Mouse (Mus musculus) forebrain, embryonic 12.5 days (tissue): ENCODE data around the gene Ube2j2. TPM values are rescaled to one million over a fixed set of nuclear protein-coding genes. Genes with fewer than 3 reads are reported as not detected.
A peak's percentile ranks its signal among the peaks of the same experiment; 100 is the strongest.

Experiments
- ATAC-seq: fragments of 200-750 bp; cut with Nextera tagmentation; 2 replicates; pipeline ENCODE4 v1.8.0; 2017; ENCODE audit warnings: moderate TSS enrichment; ENCODE audit not compliant: low FRiP score
- H3K27ac ChIP-seq: fragments of 300-500 bp; sonication (generic); 2 replicates; pipeline ENCODE4 v1.5.1; 2016; ENCODE audit warnings: mild to moderate bottlenecking
- H3K27me3 ChIP-seq: fragments of 300-500 bp; sonication (generic); 2 replicates; pipeline ENCODE4 v1.6.1; 2016; ENCODE audit warnings: mild to moderate bottlenecking
- H3K36me3 ChIP-seq: fragments of 300-500 bp; sonication (generic); replicated peaks from 2 replicates; pipeline ENCODE4 v1.6.1; 2016; ENCODE audit warnings: mild to moderate bottlenecking
- H3K4me1 ChIP-seq: fragments of 300-500 bp; sonication (generic); 2 replicates; pipeline ENCODE4 v1.6.1; 2016
- H3K4me2 ChIP-seq: fragments of 300-500 bp; sonication (generic); 2 replicates; pipeline ENCODE4 v1.6.1; 2016; ENCODE audit warnings: mild to moderate bottlenecking, moderate library complexity
- H3K4me3 ChIP-seq: fragments of 300-500 bp; sonication (generic); replicated peaks from 2 replicates; pipeline ENCODE4 v1.5.1; 2016; ENCODE audit warnings: mild to moderate bottlenecking
- H3K9ac ChIP-seq: fragments of 300-500 bp; sonication (generic); 2 replicates; pipeline ENCODE4 v1.6.1; 2016; ENCODE audit warnings: mild to moderate bottlenecking
- H3K9me3 ChIP-seq: fragments of 300-500 bp; sonication (generic); 2 replicates; pipeline ENCODE4 v1.6.1; 2016
- WGBS: fragments of 180-500 bp; shearing (Covaris S2); methylation state at CpG from one replicate; pipeline ENCODE4 v1.1.7; 2016; 5-methylcytosine and 5-hydroxymethylcytosine counted together
- polyA plus RNA-seq: library from polyadenylated mRNA; unstranded; fragments of >200 nt; fragmentation: Nextera tagmentation; extraction: Ambion mirVana; gene quantifications from 2 replicates; pipeline ENCODE4 v1.2.1, GENCODE M21; 2016

The Ube2j2 gene
- polyA plus RNA-seq, 1 experiment from 2014 or later, result 159 TPM

DNA sequence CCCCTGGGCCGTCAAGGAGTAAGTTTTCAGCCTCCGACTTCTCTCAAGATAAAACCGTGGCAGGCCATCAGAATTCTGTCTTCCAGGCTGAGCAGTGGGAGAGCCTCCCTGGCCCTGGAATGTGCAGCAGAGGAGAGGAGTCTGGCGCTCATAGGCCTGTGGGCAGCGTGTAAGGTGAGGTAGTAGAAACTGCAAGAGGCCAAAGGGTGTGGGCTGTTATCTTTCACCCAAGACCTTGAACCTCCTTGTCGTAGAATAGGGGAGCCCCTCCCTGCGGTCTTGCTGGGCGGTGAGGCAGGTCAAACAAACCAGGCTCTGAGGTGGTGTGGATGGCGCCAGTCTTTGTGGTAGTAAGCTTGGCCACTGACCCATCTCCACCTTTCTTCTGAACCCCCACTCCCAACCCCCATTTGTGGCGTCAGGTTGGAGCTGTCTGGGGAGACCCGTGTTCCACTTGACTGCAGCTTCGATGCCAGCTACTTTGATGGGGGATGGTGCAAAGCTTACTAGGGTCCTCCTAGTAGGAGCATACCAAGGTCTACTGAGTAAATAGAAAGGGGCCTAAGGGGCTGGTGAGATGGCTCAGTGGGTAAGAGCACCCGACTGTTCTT is 25.5 kb downstream of the Ube2j2 start:
- H3K27ac ChIP-seq, result no peak overlapping the region
- no peak overlapping the region for H3K9ac ChIP-seq
- H3K4me3 ChIP-seq, result no peak overlapping the region
- WGBS, result 89% methylated on average over 13 of the region's 13 CpGs
- no peaks in the 10 kb centered on the region for H3K27me3 ChIP-seq
- H3K9me3 ChIP-seq, result no peaks in the 10 kb centered on the region
- H3K36me3 ChIP-seq, result peaks cover 17% of the 10 kb centered on the region
- ATAC-seq, result no peak
- no peaks in the 10 kb centered on the region; the same call in 1 of the 2 replicates for H3K4me1 ChIP-seq
- H3K4me2 ChIP-seq, result no peak overlapping the region

DNA sequence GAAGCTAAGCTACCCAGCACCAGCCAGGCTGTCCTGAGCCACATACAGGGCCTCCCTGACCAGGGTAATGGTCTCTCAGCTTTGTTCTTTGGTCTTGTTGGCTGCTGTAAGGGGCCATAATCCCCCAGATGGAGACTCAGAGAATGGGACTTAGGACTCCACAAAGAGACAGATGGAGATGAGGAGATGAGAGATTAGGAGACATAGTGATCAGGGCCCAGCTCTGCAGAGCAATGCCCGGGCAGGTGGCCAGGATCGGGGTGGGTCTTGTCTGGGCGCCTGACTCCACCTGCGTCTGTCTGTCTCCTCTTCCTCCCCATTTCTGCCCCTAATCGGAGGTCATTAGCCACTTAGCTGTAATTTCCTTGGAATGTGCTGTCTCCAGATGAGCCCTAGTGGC is 26.7 kb downstream of the Ube2j2 start:
- WGBS, result 79% methylated on average over 5 of the region's 5 CpGs
- ATAC-seq, result no peak
- no peak overlapping the region for H3K9ac ChIP-seq

DNA sequence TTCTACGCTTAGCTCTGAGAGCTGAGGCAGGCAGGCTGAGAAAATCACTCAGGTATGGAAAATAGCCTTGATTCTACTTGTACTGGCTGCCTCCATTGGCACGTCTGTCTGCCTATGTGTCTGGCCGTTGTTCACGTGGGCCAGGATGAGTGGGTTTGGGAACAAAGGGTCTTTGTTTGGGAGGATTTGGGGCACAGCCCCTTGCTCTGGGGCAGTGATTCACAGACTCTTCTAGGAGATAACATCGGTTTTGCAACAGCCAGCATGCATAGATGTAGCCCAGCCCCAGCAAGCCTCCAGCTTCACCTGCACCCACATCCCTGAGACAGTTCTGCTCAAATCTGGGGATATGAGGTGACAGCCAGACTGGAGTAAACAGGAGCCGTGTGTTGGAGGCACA is 29.0 kb downstream of the Ube2j2 start:
- no peak overlapping the region for H3K9ac ChIP-seq
- WGBS, result 48% methylated on average over 6 of the region's 6 CpGs
- no peaks in the 10 kb centered on the region for H3K27me3 ChIP-seq
- no peaks in the 10 kb centered on the region; the same call in 1 of the 2 replicates for H3K4me1 ChIP-seq
- no peaks in the 10 kb centered on the region for H3K9me3 ChIP-seq
- H3K27ac ChIP-seq, result no peak overlapping the region
- no peak overlapping the region for H3K4me2 ChIP-seq
- H3K4me3 ChIP-seq, result no peak overlapping the region
- no peak for ATAC-seq
- H3K36me3 ChIP-seq, result no peaks in the 10 kb centered on the region

More for the DNA sequence above, 26.7 kb downstream of the Ube2j2 start:
- H3K36me3 ChIP-seq, result peaks cover 9% of the 10 kb centered on the region
- no peak overlapping the region for H3K4me2 ChIP-seq
- H3K27me3 ChIP-seq, result no peaks in the 10 kb centered on the region
- H3K9me3 ChIP-seq, result no peaks in the 10 kb centered on the region
- H3K4me1 ChIP-seq, result no peaks in the 10 kb centered on the region; the same call in 1 of the 2 replicates
- H3K4me3 ChIP-seq, result no peak overlapping the region
- H3K27ac ChIP-seq, result no peak overlapping the region

DNA sequence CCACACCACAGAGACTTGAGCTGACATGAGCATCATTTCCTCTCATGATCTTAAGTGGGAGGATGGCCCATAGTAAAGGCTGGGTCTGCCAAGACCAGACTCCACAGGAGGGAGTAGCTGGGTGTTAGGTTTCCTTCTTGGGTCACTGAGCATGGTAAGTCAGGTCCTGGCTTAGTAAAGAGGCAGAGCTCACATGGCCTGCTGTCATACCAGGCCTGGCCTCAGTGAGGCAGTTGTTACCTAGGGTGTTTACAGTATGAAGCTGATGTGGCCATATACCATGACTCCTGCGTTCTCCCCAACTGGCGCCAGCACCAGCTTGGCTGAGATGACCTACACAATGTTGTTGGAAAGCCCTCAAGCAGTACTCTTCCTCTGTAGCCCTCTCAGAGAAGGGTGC is 29.6 kb downstream of the Ube2j2 start:
- H3K4me2 ChIP-seq, result no peak overlapping the region
- H3K4me1 ChIP-seq, result no peaks in the 10 kb centered on the region; the same call in 1 of the 2 replicates
- no peaks in the 10 kb centered on the region for H3K9me3 ChIP-seq
- H3K27ac ChIP-seq, result no peak overlapping the region
- 91% methylated on average over 2 of the region's 2 CpGs for WGBS
- H3K4me3 ChIP-seq, result no peak overlapping the region
- H3K9ac ChIP-seq, result no peak overlapping the region
- H3K27me3 ChIP-seq, result no peaks in the 10 kb centered on the region
- no peaks in the 10 kb centered on the region for H3K36me3 ChIP-seq
- no peak for ATAC-seq

DNA sequence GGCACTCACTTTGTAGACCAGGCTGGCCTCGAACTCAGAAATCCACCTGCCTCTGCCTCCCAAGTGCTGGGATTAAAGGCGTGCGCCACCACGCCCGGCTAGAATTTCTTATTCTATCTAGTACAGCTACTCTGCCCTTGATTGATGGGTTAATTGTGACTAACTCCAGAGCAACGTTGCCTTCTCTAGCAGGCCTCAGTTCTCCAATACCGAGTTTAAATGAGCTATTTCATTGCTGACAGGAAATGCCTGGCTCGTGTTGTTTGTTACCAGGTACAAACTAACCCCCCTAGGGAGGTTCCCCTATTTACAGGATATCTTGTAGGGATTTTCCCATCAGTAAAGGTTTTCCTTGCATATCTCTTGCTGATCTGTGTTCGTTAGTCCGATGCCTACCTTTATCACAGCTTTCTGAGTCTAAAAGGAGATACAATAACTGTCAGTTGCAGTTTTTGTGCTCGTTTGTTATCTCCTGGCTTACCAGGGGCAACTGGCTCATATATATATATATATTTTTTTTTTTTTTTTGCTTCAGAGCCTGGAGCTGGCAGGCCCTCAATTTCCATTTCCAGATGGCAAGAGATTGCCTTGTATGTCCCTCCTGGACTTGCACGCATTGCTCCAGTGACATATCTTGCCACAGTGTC is 37.9 kb downstream of the Ube2j2 start:
- H3K9ac ChIP-seq, result no peak overlapping the region
- no peak overlapping the region for H3K4me2 ChIP-seq
- no peak for ATAC-seq
- H3K36me3 ChIP-seq, result no peaks in the 10 kb centered on the region
- H3K9me3 ChIP-seq, result no peaks in the 10 kb centered on the region
- H3K4me3 ChIP-seq, result no peak overlapping the region
- peaks cover 9% of the 10 kb centered on the region for H3K4me1 ChIP-seq
- H3K27ac ChIP-seq, result no peak overlapping the region
- WGBS, result 83% methylated on average over 12 of the region's 12 CpGs
- no peaks in the 10 kb centered on the region for H3K27me3 ChIP-seq

DNA sequence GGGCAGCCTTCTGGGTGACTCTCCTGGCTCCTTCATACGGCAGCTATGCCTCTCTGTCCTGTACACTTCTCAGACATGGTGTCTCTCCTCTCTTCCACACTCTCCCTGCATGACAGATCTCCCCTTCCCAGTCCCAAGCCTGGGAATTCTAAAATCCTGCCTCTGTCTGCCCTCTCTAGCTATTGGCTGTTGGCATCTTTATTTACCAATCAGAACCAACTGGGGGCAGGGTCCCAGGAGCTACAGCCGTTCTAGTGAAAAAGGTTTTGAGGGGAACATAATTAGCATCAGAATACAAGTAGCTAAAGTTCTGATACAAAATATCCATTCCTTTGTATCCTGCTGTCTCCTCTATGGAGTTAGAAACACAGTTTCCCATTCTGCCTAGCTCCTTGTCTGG is 40.2 kb downstream of the Ube2j2 start:
- ATAC-seq, result no peak
- peak overlapping the region; percentile 17; the same call in 1 of the 2 replicates for H3K4me2 ChIP-seq
- 15% methylated on average over 2 of the region's 2 CpGs for WGBS

DNA sequence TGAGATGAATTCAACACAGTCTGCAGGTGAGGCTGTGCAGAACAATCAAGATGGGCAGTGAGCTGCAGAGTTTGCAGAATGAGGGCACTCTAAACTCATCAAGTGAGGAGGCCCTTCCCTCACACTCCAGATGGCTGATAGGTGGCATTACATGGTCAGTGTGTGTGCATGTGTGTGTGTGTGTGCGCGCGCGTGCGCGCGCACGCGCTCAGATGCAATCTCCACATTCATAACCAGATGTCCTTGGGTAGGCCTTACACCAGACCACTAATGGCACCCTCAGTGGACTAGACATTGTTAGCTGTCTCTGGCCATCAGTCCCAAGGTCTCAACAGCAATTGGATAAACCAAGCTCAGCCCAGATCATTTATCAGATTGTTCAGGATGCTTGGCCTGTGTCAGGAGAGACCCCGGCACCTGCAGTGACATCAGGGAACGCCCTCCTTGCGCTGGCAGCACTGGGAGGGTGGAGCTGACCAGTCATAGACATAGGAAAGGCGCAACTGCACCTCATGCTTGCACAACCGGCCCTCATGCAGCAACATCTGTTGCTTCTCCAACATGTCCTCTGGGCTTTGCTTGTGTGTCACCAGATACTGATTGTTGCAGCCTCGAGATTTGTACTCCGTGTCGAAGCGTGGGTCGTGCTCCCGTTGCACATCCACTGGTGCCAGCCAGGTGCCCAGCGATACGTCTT is 47.7 kb downstream of the Ube2j2 start:
- WGBS, result 89% methylated on average over 22 of the region's 22 CpGs
- peak overlapping the region; percentile 96 for H3K4me2 ChIP-seq
- H3K9ac ChIP-seq, result peak overlapping the region; percentile 69
- no peaks in the 10 kb centered on the region for H3K9me3 ChIP-seq
- no peak for ATAC-seq
- peaks cover 13% of the 10 kb centered on the region for H3K36me3 ChIP-seq
- H3K4me1 ChIP-seq, result peaks cover 26% of the 10 kb centered on the region
- 0 out of 2 replicates have a peak overlapping the region, but pooled peaks have one; percentile 95 for H3K27ac ChIP-seq
- peak overlapping the region; percentile 73 for H3K4me3 ChIP-seq
- H3K27me3 ChIP-seq, result no peaks in the 10 kb centered on the region

More for the DNA sequence above, 40.2 kb downstream of the Ube2j2 start:
- Histone ChIP-seq H3K27me3 (no peaks in the 10 kb centered on the region), H3K4me1 (peaks cover 9% of the 10 kb centered on the region), H3K27ac (no peak overlapping the region), H3K4me3 (no peak overlapping the region), H3K9me3 (no peaks in the 10 kb centered on the region), H3K36me3 (no peaks in the 10 kb centered on the region), H3K9ac (no peak overlapping the region)

DNA sequence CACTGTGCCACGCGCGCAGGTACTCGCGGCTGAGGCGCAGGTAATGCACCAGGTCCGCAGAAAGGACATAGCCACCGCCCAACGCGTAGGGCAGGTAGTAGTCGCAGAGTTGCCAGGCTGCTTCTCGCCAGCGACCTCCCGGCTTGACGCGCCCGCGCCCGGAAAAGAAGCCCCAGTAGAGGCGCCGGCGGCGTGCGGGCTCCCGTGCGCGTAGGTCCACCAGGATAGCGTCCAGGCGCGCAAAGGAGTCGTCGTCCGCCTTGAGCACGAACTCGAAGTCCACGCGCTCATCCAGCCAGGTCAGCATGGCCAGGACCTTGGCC is 48.2 kb downstream of the Ube2j2 start:
- no peaks in the 10 kb centered on the region for H3K27me3 ChIP-seq
- no peak; the same call in none of the 2 replicates for ATAC-seq
- no peaks in the 10 kb centered on the region for H3K9me3 ChIP-seq
- H3K9ac ChIP-seq, result peak overlapping the region; percentile 69
- peaks cover 18% of the 10 kb centered on the region for H3K36me3 ChIP-seq
- 34% methylated on average over 37 of the region's 37 CpGs for WGBS
- H3K4me1 ChIP-seq, result peaks cover 26% of the 10 kb centered on the region
- H3K4me3 ChIP-seq, result peak overlapping the region; percentile 73
- H3K4me2 ChIP-seq, result peak overlapping the region; percentile 96
- peak overlapping the region; percentile 95 for H3K27ac ChIP-seq

DNA sequence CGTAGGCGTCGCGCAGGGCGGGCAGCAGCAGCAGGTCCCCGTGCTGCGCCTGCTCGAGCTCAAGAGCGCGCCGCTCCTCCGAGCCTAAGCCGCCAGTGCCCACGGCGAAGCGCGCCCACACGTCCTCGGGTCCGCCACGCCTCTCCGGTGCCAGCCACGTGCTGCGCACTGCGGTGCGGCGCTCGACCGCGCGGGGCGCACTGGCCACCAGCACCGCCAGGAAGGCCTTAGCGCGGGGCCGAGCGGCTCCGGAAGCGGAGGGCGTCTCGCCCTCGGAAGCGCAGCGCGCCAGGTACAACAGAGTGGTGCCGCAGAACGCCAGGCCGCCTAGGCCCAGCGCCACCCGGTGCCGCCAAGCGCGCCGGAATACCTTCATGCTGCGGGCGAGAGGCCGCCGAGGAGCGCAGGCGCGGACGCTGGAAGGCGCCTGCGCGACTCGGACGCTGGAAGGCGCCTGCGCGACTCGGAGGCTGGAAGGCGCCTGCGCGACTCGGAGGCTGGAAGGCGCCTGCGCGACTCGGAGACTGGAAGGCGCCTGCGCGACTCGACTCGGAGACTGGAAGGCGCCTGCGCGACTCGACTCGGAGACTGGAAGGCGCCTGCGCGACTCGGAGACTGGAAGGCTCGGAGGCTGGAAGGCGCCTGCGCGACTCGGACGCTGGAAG is 48.7 kb downstream of the Ube2j2 start, which contains the start of the genes B3galt6 and Sdf4:
Gene B3galt6 (minus strand): TSS at position 409 of the 665 bp plus-strand sequence.
Gene Sdf4 (plus strand): TSS at position 632 of the 665 bp plus-strand sequence.
- Histone ChIP-seq H3K9ac (peak within 1 kb of the TSS; percentile 75), H3K4me1 (peaks cover 26% of the 10 kb centered on the region)

DNA sequence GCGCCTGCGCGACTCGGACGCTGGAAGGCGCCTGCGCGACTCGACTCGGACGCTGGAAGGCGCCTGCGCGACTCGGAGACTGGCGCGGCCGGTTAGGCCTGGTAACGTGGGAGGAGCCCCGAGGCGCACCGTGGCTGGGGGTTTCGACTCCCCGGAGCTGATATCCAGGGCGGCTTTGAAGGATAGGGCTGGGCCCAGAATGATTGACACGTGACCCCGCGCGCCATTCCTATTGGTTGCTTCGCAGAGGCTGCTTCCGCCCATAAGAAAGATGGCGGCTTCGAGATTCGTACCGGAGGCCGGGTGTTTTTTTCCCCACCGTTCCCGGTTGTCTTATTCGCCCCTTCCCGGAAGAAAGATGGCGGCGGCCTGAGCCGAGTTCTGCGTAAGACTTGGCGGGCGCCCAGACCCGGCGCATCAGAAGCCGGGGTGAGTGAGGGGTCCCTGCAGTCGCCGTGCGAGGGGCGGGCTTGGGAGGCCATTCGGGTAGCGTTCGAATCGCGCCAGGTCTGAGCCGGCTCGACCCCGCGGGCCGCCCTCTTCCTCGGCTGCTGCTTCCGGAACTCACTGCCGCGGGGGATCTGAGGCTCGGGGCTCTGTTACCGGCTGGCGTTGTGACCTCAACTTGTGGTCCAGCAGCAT is 49.4 kb downstream of the Ube2j2 start:
- H3K4me1 ChIP-seq, result peaks cover 26% of the 10 kb centered on the region
- ATAC-seq, result peak; percentile 90

More for the DNA sequence above, 48.7 kb downstream of the Ube2j2 start, which contains the start of the genes B3galt6 and Sdf4:
- under 1% methylated on average over 95 of the region's 99 CpGs for WGBS
- Histone ChIP-seq H3K4me2 (peak within 1 kb of the TSS; percentile 96), H3K36me3 (peaks cover 23% of the 10 kb centered on the region), H3K4me3 (peak within 1 kb of the TSS; percentile 73), H3K27me3 (no peaks in the 10 kb centered on the region), H3K27ac (peak within 1 kb of the TSS; percentile 95), H3K9me3 (no peaks in the 10 kb centered on the region)
- ATAC-seq, result peak; percentile 87

DNA sequence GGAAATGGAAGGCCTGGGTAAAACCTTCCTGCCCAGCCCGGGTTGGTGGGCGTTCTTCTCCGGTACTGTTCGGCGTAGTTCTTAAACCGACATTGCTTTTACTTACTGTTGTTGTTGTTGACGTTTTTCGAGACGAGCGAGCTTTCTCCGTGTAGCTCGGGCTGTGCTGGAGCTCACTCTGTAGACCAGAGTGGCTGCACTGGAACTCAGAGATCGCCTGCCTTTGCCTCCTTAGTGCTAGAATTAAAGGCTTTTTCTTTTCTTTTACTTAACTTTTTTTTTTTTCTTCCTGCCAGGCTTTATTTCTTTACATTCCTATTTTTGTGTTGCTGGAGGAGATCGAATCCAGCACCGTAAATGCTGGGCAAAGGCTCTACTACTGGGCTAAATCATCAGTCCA is 50.0 kb downstream of the Ube2j2 start:
- H3K36me3 ChIP-seq, result peaks cover 36% of the 10 kb centered on the region
- H3K4me3 ChIP-seq, result peak overlapping the region; percentile 73
- no peaks in the 10 kb centered on the region for H3K27me3 ChIP-seq
- H3K9me3 ChIP-seq, result no peaks in the 10 kb centered on the region
- no peak for ATAC-seq
- peak overlapping the region; percentile 62 for H3K4me2 ChIP-seq
- peaks cover 26% of the 10 kb centered on the region for H3K4me1 ChIP-seq
- peak overlapping the region; percentile 75 for H3K9ac ChIP-seq
- 4% methylated on average over 15 of the region's 15 CpGs for WGBS
- peak overlapping the region; percentile 95 for H3K27ac ChIP-seq

More for the DNA sequence above, 49.4 kb downstream of the Ube2j2 start:
- H3K27me3 ChIP-seq, result no peaks in the 10 kb centered on the region
- WGBS, result under 1% methylated on average over 70 of the region's 70 CpGs
- H3K9me3 ChIP-seq, result no peaks in the 10 kb centered on the region
- H3K27ac ChIP-seq, result peak overlapping the region; percentile 95
- peaks cover 30% of the 10 kb centered on the region for H3K36me3 ChIP-seq
- peak overlapping the region; percentile 62 for H3K4me2 ChIP-seq
- H3K4me3 ChIP-seq, result peak overlapping the region; percentile 73
- H3K9ac ChIP-seq, result peak overlapping the region; percentile 75
